ENCODE assay signal across 22 mouse cellular contexts in the genomic region with DNA sequence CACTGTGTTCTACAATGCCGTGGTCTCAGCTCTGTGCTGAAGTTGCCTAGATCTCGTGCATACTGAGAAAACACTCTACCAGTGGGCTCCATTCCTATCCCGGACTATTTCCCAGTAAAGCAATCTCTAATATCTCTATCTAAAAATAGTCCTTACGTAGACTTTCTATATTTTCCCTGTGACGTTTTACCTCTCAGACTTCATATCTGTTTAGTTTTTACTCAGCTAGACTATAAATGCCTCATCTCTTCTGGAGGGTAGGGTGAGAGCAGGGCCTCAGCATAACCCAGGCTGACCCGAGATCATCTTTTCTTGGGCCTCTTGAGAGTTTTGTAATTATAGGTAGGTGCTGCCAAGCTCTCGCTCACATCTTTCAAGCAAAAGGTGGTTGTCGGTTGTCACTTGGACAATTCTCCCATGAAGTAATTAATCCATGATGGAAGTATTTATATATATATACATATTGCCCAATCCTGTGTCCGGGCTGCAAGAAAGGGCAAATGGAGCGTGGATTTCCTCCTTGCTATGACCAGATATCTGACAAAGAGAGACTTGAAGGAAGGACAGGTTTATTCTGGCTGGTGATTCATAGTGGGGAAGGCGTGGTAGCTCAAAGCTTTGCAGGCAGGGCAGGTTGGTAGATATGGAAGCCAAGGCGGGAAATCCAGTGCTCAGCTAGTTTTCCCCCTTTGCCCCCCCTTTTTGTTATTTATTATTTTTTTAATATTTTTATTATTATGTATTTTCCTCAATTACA. TPM values are rescaled to one million over a fixed set of nuclear protein-coding genes. Genes with fewer than 3 reads are reported as not detected.
"Had no signal": no experiment of that assay in that cellular context is flagged by ENCODE, and none has a peak within 500 bp of the region (broad histone marks: within the 10 kb centered on the region; RNA-seq: fewer than 3 reads in every experiment).

No protein-coding gene starts in this region.

- ATAC-seq: midbrain, embryonic 15.5 days had no signal

- H3K9ac ChIP-seq: kidney, embryonic 15.5 days; limb, embryonic 13.5 days; liver, embryonic 12.5 days; liver, embryonic 15.5 days; lung, embryonic 15.5 days; midbrain, embryonic 12.5 days; midbrain, embryonic 15.5 days; neural tube, embryonic 12.5 days; neural tube, embryonic 15.5 days had no signal

- H3K27ac ChIP-seq: kidney, embryonic 15.5 days; limb, embryonic 10.5 days; limb, embryonic 13.5 days; liver, embryonic 12.5 days; liver, embryonic 15.5 days; lung, embryonic 15.5 days; midbrain, embryonic 12.5 days; midbrain, embryonic 15.5 days; neural tube, embryonic 12.5 days; neural tube, embryonic 15.5 days had no signal

- DNase-seq: kidney, adult 8-10 months; kidney, postnatal 10 days; kidney, postnatal 36 days; liver; lung, adult 18-20 months; lung, postnatal 10 days; lung, postnatal 36 days; right cerebral cortex, adult 18-20 months; right cerebral cortex, postnatal 14 days; spleen, adult 18-20 months; thymus, postnatal 25 days had no signal

- H3K36me3 ChIP-seq: limb, embryonic 10.5 days; limb, embryonic 13.5 days; liver, embryonic 15.5 days; lung, embryonic 15.5 days; midbrain, embryonic 12.5 days; midbrain, embryonic 15.5 days; neural tube, embryonic 12.5 days; neural tube, embryonic 15.5 days had no signal

- H3K27me3 ChIP-seq: kidney, embryonic 15.5 days; limb, embryonic 13.5 days; liver, embryonic 12.5 days; liver, embryonic 15.5 days; lung, embryonic 15.5 days; midbrain, embryonic 12.5 days; midbrain, embryonic 15.5 days; neural tube, embryonic 12.5 days; neural tube, embryonic 15.5 days had no signal

- H3K4me3 ChIP-seq: kidney, embryonic 15.5 days; limb, embryonic 10.5 days; limb, embryonic 13.5 days; liver, embryonic 12.5 days; liver, embryonic 15.5 days; lung, embryonic 15.5 days; midbrain, embryonic 12.5 days; midbrain, embryonic 15.5 days; neural tube, embryonic 12.5 days; neural tube, embryonic 15.5 days had no signal

- H3K9me3 ChIP-seq: kidney, embryonic 15.5 days; limb, embryonic 10.5 days; limb, embryonic 13.5 days; liver, embryonic 12.5 days; liver, embryonic 15.5 days; lung, embryonic 15.5 days; midbrain, embryonic 12.5 days; midbrain, embryonic 15.5 days; neural tube, embryonic 12.5 days; neural tube, embryonic 15.5 days had no signal

- H3K4me1 ChIP-seq: kidney, embryonic 15.5 days; limb, embryonic 13.5 days; liver, embryonic 12.5 days; liver, embryonic 15.5 days; lung, embryonic 15.5 days; midbrain, embryonic 12.5 days; midbrain, embryonic 15.5 days; neural tube, embryonic 12.5 days had no signal

- H3K4me2 ChIP-seq: kidney, embryonic 15.5 days; limb, embryonic 13.5 days; liver, embryonic 12.5 days; liver, embryonic 15.5 days; lung, embryonic 15.5 days; midbrain, embryonic 12.5 days; midbrain, embryonic 15.5 days; neural tube, embryonic 12.5 days; neural tube, embryonic 15.5 days had no signal

RNA-seq across cellular contexts. Expression of a gene that starts 51.3 kb away (rescaled TPM):
- total RNA-seq: megakaryocyte progenitor cell, adult 5-6 weeks had no signal
- polyA plus RNA-seq: limb, embryonic 13.5 days; liver, embryonic 12.5 days; midbrain, embryonic 12.5 days; neural tube, embryonic 12.5 days; neural tube, embryonic 15.5 days had no signal
